Mouse (Mus musculus) bone marrow macrophage, adult 2 months (primary cell): ENCODE results near the gene 4933430I17Rik. TPM values are rescaled to one million over a fixed set of nuclear protein-coding genes. Genes with fewer than 3 reads are reported as not detected.

Experiments
- H3K27ac ChIP-seq: 2 replicates; pipeline ENCODE4 v1.5.1; 2012; ENCODE audit warnings: low read depth, low read length; ENCODE audit not compliant: insufficient read depth
- H3K4me1 ChIP-seq: 2 replicates; pipeline ENCODE4 v1.6.1; 2012; ENCODE audit warnings: low read length; ENCODE audit not compliant: control insufficient read depth, insufficient read depth
- H3K4me3 ChIP-seq: 2 replicates; pipeline ENCODE4 v1.5.1; 2012; ENCODE audit warnings: mild to moderate bottlenecking, low read length, moderate library complexity; ENCODE audit not compliant: insufficient read depth
- CTCF ChIP-seq: IDR thresholded peaks from 2 replicates; pipeline ENCODE4 v1.5.1; 2012; ENCODE audit warnings: low read depth, mild to moderate bottlenecking, low read length, moderate library complexity
- POLR2A ChIP-seq: IDR thresholded peaks from 2 replicates; pipeline ENCODE4 v1.6.1; 2012; ENCODE audit warnings: mild to moderate bottlenecking, low read depth, low read length, borderline replicate concordance
- polyA plus RNA-seq: library from polyadenylated mRNA; stranded (reverse); fragments of >200 nt; gene quantifications from 2 replicates; pipeline ENCODE4 v1.2.4, GENCODE M21; 2012; ENCODE audit not compliant: missing spikeins, insufficient read depth, insufficient read length

4933430I17Rik gene
- polyA plus RNA-seq, 1 experiment, result not detected

GRCm38 (mm10) chr4:62502969-62503368 lies 22.2 kb upstream of the 4933430I17Rik start:
- Histone ChIP-seq H3K4me1 (0 out of 2 replicates have a peak, but pooled peaks cover 4% of the 10 kb centered on the region), H3K27ac (no peak overlapping the region), H3K4me3 (no peak overlapping the region)
- TF ChIP-seq POLR2A (no peak), CTCF (no peak)

- TF ChIP-seq POLR2A, result no peak
- TF ChIP-seq CTCF, result no peak
- Histone ChIP-seq H3K4me1 (0 out of 2 replicates have a peak, but pooled peaks cover 4% of the 10 kb centered on the region), H3K4me3 (peak within 1 kb of the TSS; percentile 79), H3K27ac (no peak within 1 kb of the TSS)
Observed at GRCm38 (mm10) chr4:62503374-62503970, 21.7 kb upstream of the 4933430I17Rik start, which contains the start of gene Hdhd3. Hdhd3 (minus strand) TSS chr4:62503467.

- TF ChIP-seq POLR2A (no peak), CTCF (no peak)
- Histone ChIP-seq H3K4me1 (0 out of 2 replicates have a peak, but pooled peaks cover 4% of the 10 kb centered on the region), H3K4me3 (no peak overlapping the region), H3K27ac (no peak overlapping the region)
Observed at GRCm38 (mm10) chr4:62505991-62506390, 19.2 kb upstream of the 4933430I17Rik start.

- no peak overlapping the region for H3K4me3 ChIP-seq
- 0 out of 2 replicates have a peak, but pooled peaks cover 2% of the 10 kb centered on the region for H3K4me1 ChIP-seq
- TF ChIP-seq CTCF, result no peak
- TF ChIP-seq POLR2A, result no peak
- H3K27ac ChIP-seq, result no peak overlapping the region
Observed at GRCm38 (mm10) chr4:62506798-62507197, 18.4 kb upstream of the 4933430I17Rik start.

GRCm38 (mm10) chr4:62508839-62509238 lies 16.3 kb upstream of the 4933430I17Rik start:
- Histone ChIP-seq H3K27ac (no peak overlapping the region), H3K4me3 (no peak overlapping the region), H3K4me1 (no peaks in the 10 kb centered on the region)
- TF ChIP-seq CTCF, result no peak
- no peak for TF ChIP-seq POLR2A

- no peaks in the 10 kb centered on the region for H3K4me1 ChIP-seq
- TF ChIP-seq POLR2A (no peak), CTCF (no peak)
- no peak overlapping the region for H3K27ac ChIP-seq
- H3K4me3 ChIP-seq, result no peak overlapping the region
Observed at GRCm38 (mm10) chr4:62509946-62510345, 15.2 kb upstream of the 4933430I17Rik start.

GRCm38 (mm10) chr4:62513998-62514506 lies 11.1 kb upstream of the 4933430I17Rik start:
- Histone ChIP-seq H3K27ac (no peak overlapping the region), H3K4me3 (no peak overlapping the region)
- no peak for TF ChIP-seq POLR2A
- no peak for TF ChIP-seq CTCF

GRCm38 (mm10) chr4:62514995-62515394 lies 10.2 kb upstream of the 4933430I17Rik start:
- Histone ChIP-seq H3K27ac (no peak overlapping the region), H3K4me1 (peaks cover 14% of the 10 kb centered on the region), H3K4me3 (no peak overlapping the region)
- TF ChIP-seq POLR2A, result no peak

More at GRCm38 (mm10) chr4:62513998-62514506, 11.1 kb upstream of the 4933430I17Rik start:
- peaks cover 14% of the 10 kb centered on the region for H3K4me1 ChIP-seq

- no peak overlapping the region for H3K27ac ChIP-seq
- TF ChIP-seq CTCF (no peak), POLR2A (no peak)
- H3K4me3 ChIP-seq, result no peak overlapping the region
- H3K4me1 ChIP-seq, result peaks cover 14% of the 10 kb centered on the region
Observed at GRCm38 (mm10) chr4:62515490-62515889, 9.7 kb upstream of the 4933430I17Rik start.

GRCm38 (mm10) chr4:62516079-62516478 lies 9.1 kb upstream of the 4933430I17Rik start:
- Histone ChIP-seq H3K4me3 (no peak overlapping the region), H3K4me1 (peaks cover 14% of the 10 kb centered on the region), H3K27ac (no peak overlapping the region)
- TF ChIP-seq CTCF (no peak), POLR2A (no peak)
